19 mouse cellular contexts compared by ENCODE assay signal in the genomic region with DNA sequence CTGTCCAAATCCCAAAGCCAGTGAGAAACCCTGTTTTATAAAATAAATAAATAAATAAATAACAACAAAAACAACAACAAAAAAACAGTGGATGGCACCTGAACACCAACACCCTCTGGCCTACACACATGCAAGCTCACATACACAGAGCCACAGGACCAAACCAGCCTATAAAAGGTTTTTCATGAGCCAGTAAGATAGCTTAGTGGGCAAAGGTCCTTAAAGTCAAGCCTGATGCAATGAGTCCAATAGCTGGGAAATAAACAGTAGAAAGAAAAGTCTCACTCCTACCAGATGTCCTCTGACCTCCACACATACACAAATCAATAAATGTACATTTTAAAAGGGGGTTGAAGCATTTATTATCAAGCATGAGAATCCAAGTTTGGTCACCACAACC. TPM values are rescaled to one million over a fixed set of nuclear protein-coding genes. Genes with fewer than 3 reads are reported as not detected.
DNase-seq lines count a peak whose midpoint lies in the region; ATAC-seq and TF ChIP-seq lines count a peak whose summit lies in the region.
"Had no signal": no experiment of that assay in that cellular context is flagged by ENCODE, and none has a peak within 500 bp of the region (broad histone marks: within the 10 kb centered on the region; RNA-seq: fewer than 3 reads in every experiment).

No protein-coding gene starts in this region.

- no peaks in the 10 kb centered on the region for H3K9me3 ChIP-seq in liver, embryonic 11.5 days (ENCODE audit: control insufficient read depth, low read length)
- no peaks in the 10 kb centered on the region for H3K9me3 ChIP-seq in liver, embryonic 15.5 days (replicated peaks)
- H3K9me3 ChIP-seq: embryonic facial prominence, embryonic 12.5 days; forebrain, embryonic 15.5 days; heart, embryonic 10.5 days; hindbrain, embryonic 12.5 days had no signal

- no peak for TF ChIP-seq CTCF in liver, adult 2 months (IDR thresholded peaks at IDR 0.05; ENCODE audit: low read depth, low read length)
- no peak for TF ChIP-seq CTCF in lung, adult 2 months (IDR thresholded peaks at IDR 0.05; ENCODE audit: insufficient read depth, low read length)

- 0 out of 2 replicates have a peak, but pooled peaks have one; percentile 18 for ATAC-seq in liver, embryonic 11.5 days (replicated peaks; ENCODE audit: low FRiP score)
- no peak for ATAC-seq in liver, embryonic 15.5 days (ENCODE audit: insufficient read depth)
- ATAC-seq: forebrain, embryonic 15.5 days had no signal

- no peak for TF ChIP-seq POLR2A in liver, adult 2 months (IDR thresholded peaks at IDR 0.05; ENCODE audit: extremely low read depth, insufficient read depth, low read length)
- TF ChIP-seq POLR2A in lung, adult 2 months (IDR thresholded peaks at IDR 0.05; ENCODE audit: borderline replicate concordance, extremely low read depth, low read depth, low read length), result no peak

- H3K36me3 ChIP-seq in liver, adult 2 months (ENCODE audit: control insufficient read depth, insufficient read depth, low read length), result no peaks in the 10 kb centered on the region
- H3K36me3 ChIP-seq in liver, embryonic 11.5 days (ENCODE audit: control insufficient read depth, insufficient read depth, low read length), result no peaks in the 10 kb centered on the region
- no peaks in the 10 kb centered on the region for H3K36me3 ChIP-seq in liver, embryonic 15.5 days (replicated peaks)
- H3K36me3 ChIP-seq: embryonic facial prominence, embryonic 12.5 days; forebrain, embryonic 15.5 days; heart, embryonic 10.5 days; hindbrain, embryonic 12.5 days had no signal

- H3K4me2 ChIP-seq in liver, embryonic 11.5 days, result peak overlapping the region; percentile 7; the same call in 1 of the 2 replicates
- peak overlapping the region; percentile 14; the same call in 1 of the 2 replicates for H3K4me2 ChIP-seq in liver, embryonic 15.5 days
- H3K4me2 ChIP-seq: embryonic facial prominence, embryonic 12.5 days; forebrain, embryonic 15.5 days; hindbrain, embryonic 12.5 days had no signal

- H3K79me2 ChIP-seq in liver, adult 2 months (ENCODE audit: control insufficient read depth, insufficient read depth, low read length), result peaks cover 30% of the 10 kb centered on the region

- H3K9ac ChIP-seq in liver, adult 2 months (ENCODE audit: low read depth, low read length), result no peak overlapping the region
- H3K9ac ChIP-seq in liver, embryonic 11.5 days (ENCODE audit: low read depth, low read length), result no peak overlapping the region
- no peak overlapping the region for H3K9ac ChIP-seq in liver, embryonic 15.5 days
- H3K9ac ChIP-seq: embryonic facial prominence, embryonic 12.5 days; forebrain, embryonic 15.5 days; hindbrain, embryonic 12.5 days had no signal

- DNase-seq in liver, adult 2 months (ENCODE audit: extremely low read depth, low read depth, low spot score), result peak; percentile 85
- DNase-seq in liver, result no peak
- no peak for DNase-seq in liver, embryonic 11.5 days (ENCODE audit: low spot score)
- peak; percentile 16 for DNase-seq in yolk sac, embryonic 10.5 days (ENCODE audit: low spot score)
- DNase-seq in right cerebral cortex, postnatal 36 days (ENCODE audit: low spot score in 2 of 2), result no peak
- DNase-seq in kidney, postnatal 10 days, result no peak
- DNase-seq in lung, adult 2 months, result no peak
- DNase-seq: adrenal gland, postnatal 25 days; B cell, adult 2 months; cerebellum, adult 2 months; cerebellum, postnatal 14 days; heart, adult 18-20 months; heart, postnatal 10 days; heart, postnatal 4 days had no signal

- H3K4me1 ChIP-seq in liver, adult 2 months (ENCODE audit: control insufficient read depth, insufficient read depth, low read length), result peaks cover 13% of the 10 kb centered on the region
- peaks cover 23% of the 10 kb centered on the region for H3K4me1 ChIP-seq in liver, embryonic 11.5 days (replicated peaks; ENCODE audit: control insufficient read depth, insufficient read depth, low read length)
- peaks cover 49% of the 10 kb centered on the region for H3K4me1 ChIP-seq in liver, embryonic 15.5 days (replicated peaks)
- peaks cover 8% of the 10 kb centered on the region for H3K4me1 ChIP-seq in lung, adult 2 months (ENCODE audit: control insufficient read depth, insufficient read depth, low read length)

- no peak overlapping the region for H3K4me3 ChIP-seq in liver, adult 2 months (ENCODE audit: insufficient read depth, low read depth, low read length)
- H3K4me3 ChIP-seq in liver, embryonic 11.5 days (ENCODE audit: low read depth, low read length), result no peak overlapping the region
- H3K4me3 ChIP-seq in liver, embryonic 15.5 days (replicated peaks), result no peak overlapping the region
- H3K4me3 ChIP-seq in lung, adult 2 months (replicated peaks; ENCODE audit: extremely low read depth, low read depth, low read length), result no peak overlapping the region
- H3K4me3 ChIP-seq: embryonic facial prominence, embryonic 12.5 days; forebrain, embryonic 15.5 days; heart, embryonic 10.5 days; hindbrain, embryonic 12.5 days had no signal

- no peaks in the 10 kb centered on the region for H3K27me3 ChIP-seq in liver, adult 2 months (ENCODE audit: control insufficient read depth, insufficient read depth, low read length)
- H3K27me3 ChIP-seq in liver, embryonic 11.5 days (replicated peaks; ENCODE audit: control insufficient read depth, insufficient read depth, low read length), result no peaks in the 10 kb centered on the region
- H3K27me3 ChIP-seq in liver, embryonic 15.5 days, result no peaks in the 10 kb centered on the region
- H3K27me3 ChIP-seq: embryonic facial prominence, embryonic 12.5 days; forebrain, embryonic 15.5 days; hindbrain, embryonic 12.5 days had no signal

- peak overlapping the region; percentile 59; the same call in 1 of the 2 replicates for H3K27ac ChIP-seq in liver, adult 2 months (replicated peaks; ENCODE audit: insufficient read depth, low read depth, low read length)
- H3K27ac ChIP-seq in liver, embryonic 11.5 days (ENCODE audit: low read depth, low read length), result no peak overlapping the region
- H3K27ac ChIP-seq in liver, embryonic 15.5 days (replicated peaks), result peak overlapping the region; percentile 24; the same call in 1 of the 2 replicates
- H3K27ac ChIP-seq: embryonic facial prominence, embryonic 12.5 days; forebrain, embryonic 15.5 days; heart, embryonic 10.5 days; hindbrain, embryonic 12.5 days had no signal

RNA-seq across cellular contexts. Expression of gene Rev1, which starts 5.3 kb away (rescaled TPM):
- 18.3 and 20.1 TPM in 2 replicates for total RNA-seq in liver, adult 2 months (2014; rRNA removed)
- 4.1 and 6.9 TPM in 2 replicates for polyA plus RNA-seq in liver, adult 2 months (2012; rRNA removed)
- 31.2 and 32.2 TPM in 2 replicates for polyA plus RNA-seq in liver, embryonic 11.5 days (2014; fragmentation: Nextera tagmentation; extraction: Ambion mirVana)
- polyA plus RNA-seq in liver, embryonic 15.5 days (2015; fragmentation: Nextera tagmentation; extraction: Ambion mirVana), result 13.3 and 17.5 TPM in 2 replicates
- 5.9 and 6.0 TPM in 2 replicates for polyA plus RNA-seq in lung, adult 2 months (2012; rRNA removed)

Comparison
In these comparisons a context has a peak if more than half of its experiments do, and no peak if none do; other contexts are left out.
1. DNase-seq: peak in liver, adult 2 months (single experiment) and yolk sac, embryonic 10.5 days (single experiment); none in liver (single experiment), liver, embryonic 11.5 days (single experiment), right cerebral cortex, postnatal 36 days (0 of 2), kidney, postnatal 10 days (single experiment) and lung, adult 2 months (single experiment).